Mouse (Mus musculus): ENCODE data around the gene Clrn2.

- no peak for TF ChIP-seq GATA1 (IDR thresholded peaks at IDR 0.05; ENCODE audit: borderline replicate concordance, low read length)
- no peak for TF ChIP-seq FLI1 (IDR thresholded peaks at IDR 0.05; ENCODE audit: low read length)
Observed at GRCm38 (mm10) chr5:45493191-45494092, 39.9 kb downstream of the Clrn2 start, which contains the start of gene Lap3.

Measured in megakaryocyte, embryonic 14.5 days (primary cell).